Mouse (Mus musculus) cerebellum, adult (tissue): ENCODE results near the gene Cdsn.

Experiments used
- ATAC-seq: cut with Nextera tagmentation; 2 replicates; pipeline ENCODE4 v1.9.2; 2017; ENCODE audit warnings: mild to moderate bottlenecking, moderate library complexity, mixed read lengths; ENCODE audit not compliant: insufficient number of reproducible peaks, low FRiP score, low TSS enrichment

Gene Cdsn

GRCm38 (mm10) chr17:35532901-35533300, 19.0 kb upstream of the Cdsn start, which contains the start of gene Psors1c2:
Gene Psors1c2 (plus strand): TSS chr17:35533201.
- no peak for ATAC-seq

- peak; percentile 58; the same call in 1 of the 2 replicates for ATAC-seq
These were observed 17.6 kb upstream of the Cdsn start for GRCm38 (mm10) chr17:35534343-35534742.

- ATAC-seq: no peak
These were observed 14.5 kb upstream of the Cdsn start for GRCm38 (mm10) chr17:35537421-35537820.

GRCm38 (mm10) chr17:35538476-35538875, 13.5 kb upstream of the Cdsn start:
- no peak for ATAC-seq

- no peak for ATAC-seq
These were observed 12.4 kb upstream of the Cdsn start for GRCm38 (mm10) chr17:35539540-35539939.

- ATAC-seq: no peak
These were observed 9.0 kb upstream of the Cdsn start for GRCm38 (mm10) chr17:35542761-35543411.

- ATAC-seq: no peak
These were observed 8.5 kb upstream of the Cdsn start for GRCm38 (mm10) chr17:35543412-35543861.

- ATAC-seq: no peak
These were observed 7.9 kb upstream of the Cdsn start for GRCm38 (mm10) chr17:35544001-35544400.

GRCm38 (mm10) chr17:35544680-35545079, 7.2 kb upstream of the Cdsn start:
- no peak for ATAC-seq

GRCm38 (mm10) chr17:35547465-35547864, 4.5 kb upstream of the Cdsn start:
- no peak for ATAC-seq

- no peak for ATAC-seq
These were observed 3.3 kb upstream of the Cdsn start for GRCm38 (mm10) chr17:35548636-35549035.

GRCm38 (mm10) chr17:35549437-35550142, 2.3 kb upstream of the Cdsn start:
- ATAC-seq: peak; percentile 75

GRCm38 (mm10) chr17:35550143-35550494, 1.8 kb upstream of the Cdsn start:
- ATAC-seq: no peak

GRCm38 (mm10) chr17:35550871-35551270, 1.1 kb upstream of the Cdsn start:
- no peak for ATAC-seq

GRCm38 (mm10) chr17:35554321-35554720, 2.4 kb downstream of the Cdsn start:
- ATAC-seq: no peak

GRCm38 (mm10) chr17:35554761-35555397, 3.0 kb downstream of the Cdsn start:
- ATAC-seq: no peak

- no peak for ATAC-seq
These were observed 4.3 kb downstream of the Cdsn start for GRCm38 (mm10) chr17:35556186-35556765.

GRCm38 (mm10) chr17:35556812-35557211, 4.9 kb downstream of the Cdsn start:
- ATAC-seq: no peak

- no peak for ATAC-seq
These were observed 5.4 kb downstream of the Cdsn start for GRCm38 (mm10) chr17:35557351-35557750.

- no peak for ATAC-seq
These were observed 6.3 kb downstream of the Cdsn start for GRCm38 (mm10) chr17:35558216-35558615.

- ATAC-seq: no peak
These were observed 15.2 kb downstream of the Cdsn start, which contains the start of gene 2300002M23Rik for GRCm38 (mm10) chr17:35567150-35567549. Gene 2300002M23Rik (plus strand): TSS chr17:35567450.
